Mouse (Mus musculus): ENCODE data around the gene Kdf1.

DNA sequence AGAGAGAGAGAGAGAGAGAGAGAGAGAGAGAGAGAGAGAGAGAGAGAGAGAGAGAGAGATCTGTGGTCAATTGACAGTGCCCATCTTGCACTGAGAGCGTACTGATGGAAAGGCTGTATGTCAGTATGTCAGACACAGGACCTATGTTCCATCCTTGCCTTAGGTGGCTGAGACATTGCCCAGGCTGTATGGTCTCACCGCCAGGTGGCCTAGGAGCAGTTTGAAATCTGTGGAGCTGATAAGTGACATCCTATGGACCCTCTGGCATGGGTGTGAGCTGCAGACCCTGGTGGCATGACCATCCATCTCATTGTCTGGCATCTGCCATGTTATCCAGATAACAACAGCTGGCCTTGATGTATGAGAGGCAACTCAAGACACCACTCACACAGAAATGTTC is 44.9 kb upstream of the Kdf1 start:
- TF ChIP-seq POLR2A (IDR thresholded peaks at IDR 0.05; ENCODE audit: low read depth, low read length) (no peak), CTCF (conservative IDR thresholded peaks at IDR 0.05 in 1 of 2, IDR thresholded peaks at IDR 0.05 in 1 of 2; ENCODE audit: low read depth in 2 of 2, low read length in 2 of 2) (peak in 1 of 2 experiments; percentile 39; a peak in 2 of 4 replicates)

Measured in CH12.LX (cell line).